Mouse (Mus musculus) left cerebral cortex, adult 18-20 months (tissue): ENCODE results near the gene Tgfb3. TPM values are rescaled to one million over a fixed set of nuclear protein-coding genes. Genes with fewer than 3 reads are reported as not detected.

Source experiments
- DNase-seq, 2 experiments: peaks; one replicate each; pipeline ENCODE4 v3.0.0; 2021 to 2022; ENCODE audit warnings: low spot score in 2 of 2, mixed read lengths in 1 of 2
- total RNA-seq, 2 experiments: library from RNA; stranded (reverse); gene quantifications; 2 replicates each; pipeline ENCODE4 v1.2.3; 2021

Gene Tgfb3
- total RNA-seq, 2 experiments from 2014 or later: 16.4 to 17.9 TPM

DNA sequence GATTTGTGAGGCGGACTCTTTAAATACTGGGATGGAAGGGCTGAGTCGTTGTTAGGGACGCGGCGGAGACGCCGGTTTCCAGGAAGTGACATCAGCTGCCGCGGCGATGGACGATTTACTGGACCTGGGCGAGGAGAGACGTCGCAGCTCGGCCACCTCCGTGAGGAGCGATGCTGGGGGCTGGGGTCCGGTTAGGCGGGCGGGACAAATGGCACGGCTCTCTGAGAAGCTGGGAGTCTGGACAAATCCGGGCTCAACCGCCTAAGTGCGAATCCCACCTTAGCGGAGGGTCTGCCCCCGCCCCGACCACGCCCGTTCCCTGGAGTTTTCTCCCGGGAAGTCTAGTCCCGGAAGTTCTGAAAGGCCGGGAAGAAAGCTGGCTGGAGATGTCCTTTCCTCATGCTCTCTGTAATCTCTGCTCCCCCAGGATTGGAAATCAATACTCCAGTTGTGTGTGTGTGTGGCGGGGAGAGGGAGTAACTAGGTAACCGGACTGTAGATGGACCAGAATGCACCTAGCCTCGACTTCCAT lies 3.7 kb upstream of the Tgfb3 start, which contains the start of gene Ift43:
TSS of gene Ift43 (plus strand) at position 61 of the 532 bp plus-strand sequence.
- peak; percentile 79 to 90 for DNase-seq

DNA sequence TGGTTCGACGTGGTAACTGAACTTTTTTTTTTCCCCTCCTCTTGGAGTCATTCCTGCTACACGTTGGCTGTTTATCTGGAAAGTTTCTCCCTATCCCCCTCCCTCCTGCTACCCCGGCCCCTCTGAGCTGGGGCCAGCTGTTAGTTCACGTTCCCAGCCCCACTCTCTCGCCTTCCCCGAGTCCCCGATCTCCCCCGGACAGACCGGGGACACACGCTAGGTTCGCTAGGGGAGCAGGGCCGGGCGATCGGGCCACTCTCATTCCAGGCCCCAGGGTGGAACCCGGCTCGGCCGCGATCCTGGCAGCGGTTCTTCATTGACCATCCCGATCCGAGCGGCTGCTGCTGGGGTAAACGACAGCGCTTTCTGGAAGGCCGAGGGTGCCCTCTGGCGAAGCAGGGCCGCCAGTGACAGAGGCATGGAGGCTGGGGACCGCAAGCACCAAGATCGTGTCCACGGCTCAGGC lies 394 bp upstream of the Tgfb3 start:
- peak; percentile 94 for DNase-seq

DNA sequence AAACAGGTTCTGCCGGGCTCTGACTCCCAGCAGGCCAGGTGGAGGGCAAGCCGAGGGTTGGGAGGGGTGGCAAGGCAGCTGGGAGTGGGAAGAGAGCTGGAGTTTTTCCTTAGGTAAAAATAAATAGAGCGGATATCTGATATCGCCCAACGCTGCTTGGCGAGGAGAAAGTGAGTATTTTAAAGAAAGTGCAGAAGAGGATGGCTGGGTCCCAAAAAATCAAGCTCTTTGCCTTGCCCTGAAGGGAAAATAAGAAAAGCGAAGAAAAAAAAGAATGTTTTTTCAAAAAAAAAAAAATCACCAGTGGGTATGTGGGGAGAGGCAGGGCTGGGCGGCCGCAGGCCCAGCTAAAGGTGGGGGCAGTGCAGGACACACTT lies 677 bp downstream of the Tgfb3 start:
- no peak for DNase-seq

DNA sequence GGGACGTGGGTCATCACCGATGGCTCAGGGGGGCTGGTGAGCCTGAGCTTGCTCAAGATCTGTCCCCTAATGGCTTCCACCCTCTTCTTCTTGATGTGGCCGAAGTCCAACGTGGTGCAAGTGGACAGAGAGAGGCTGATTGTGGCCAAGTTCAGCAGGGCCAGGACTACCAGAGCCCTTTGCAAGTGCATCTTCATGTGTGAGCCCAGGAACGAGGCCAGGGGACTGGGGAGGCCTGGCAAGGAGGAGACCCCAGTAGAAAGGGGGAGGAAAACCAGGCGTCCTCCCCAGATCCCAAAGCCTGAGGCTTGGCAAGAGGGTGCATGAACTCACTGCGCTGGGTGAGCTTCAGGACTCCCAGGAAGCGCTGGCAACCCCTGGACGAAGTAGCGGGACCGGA lies 1.1 kb downstream of the Tgfb3 start:
- no peak for DNase-seq

DNA sequence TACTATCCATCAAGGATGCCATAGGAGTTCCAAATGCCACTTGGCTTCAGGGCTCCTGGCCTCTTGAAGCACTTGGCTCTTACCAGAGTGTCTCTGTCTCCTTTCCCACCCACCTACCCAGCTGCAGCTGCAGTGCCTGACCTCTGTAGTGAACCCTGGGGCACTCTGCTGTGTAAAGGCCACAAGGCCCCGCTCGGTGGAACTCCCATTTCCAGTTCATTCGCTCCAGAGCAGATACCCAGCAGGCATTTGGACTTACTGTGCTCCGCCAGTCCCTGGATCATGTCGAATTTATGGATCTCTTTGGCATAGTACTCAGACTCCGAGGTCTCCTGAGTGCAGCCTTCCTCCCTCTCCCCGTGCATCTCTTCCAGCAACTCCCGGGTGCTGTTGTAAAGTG lies 1.5 kb downstream of the Tgfb3 start:
- peak in 1 of 2 experiments; percentile 34 for DNase-seq

DNA sequence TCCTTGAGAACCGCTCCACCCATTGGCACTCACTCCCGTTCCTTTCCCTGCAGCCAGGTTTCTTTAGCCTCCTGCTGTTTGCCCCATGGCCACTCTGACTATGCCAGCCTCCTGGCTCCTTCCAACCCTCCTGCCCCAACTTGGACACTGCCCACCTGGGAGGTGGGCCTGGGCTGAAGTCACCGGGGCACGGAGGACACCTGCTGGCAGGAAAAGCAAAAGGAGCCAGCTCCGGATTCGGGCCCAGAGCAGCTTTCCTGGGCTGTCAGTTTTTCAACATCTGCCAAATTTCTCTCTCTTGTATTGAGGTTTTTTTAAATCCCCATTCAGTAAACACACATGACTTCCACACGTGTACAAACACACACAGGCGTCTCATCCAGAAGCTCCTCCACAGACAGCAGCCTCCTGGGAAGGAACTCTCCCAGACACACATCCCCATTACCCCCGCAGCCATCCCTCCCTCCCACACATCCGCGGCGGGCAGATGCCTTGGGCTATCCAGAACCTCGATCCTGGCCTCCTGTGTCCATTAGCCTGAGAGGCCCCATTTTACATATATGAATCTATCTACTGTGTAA lies 2.4 kb downstream of the Tgfb3 start:
- DNase-seq: peak; percentile 51 to 62

DNA sequence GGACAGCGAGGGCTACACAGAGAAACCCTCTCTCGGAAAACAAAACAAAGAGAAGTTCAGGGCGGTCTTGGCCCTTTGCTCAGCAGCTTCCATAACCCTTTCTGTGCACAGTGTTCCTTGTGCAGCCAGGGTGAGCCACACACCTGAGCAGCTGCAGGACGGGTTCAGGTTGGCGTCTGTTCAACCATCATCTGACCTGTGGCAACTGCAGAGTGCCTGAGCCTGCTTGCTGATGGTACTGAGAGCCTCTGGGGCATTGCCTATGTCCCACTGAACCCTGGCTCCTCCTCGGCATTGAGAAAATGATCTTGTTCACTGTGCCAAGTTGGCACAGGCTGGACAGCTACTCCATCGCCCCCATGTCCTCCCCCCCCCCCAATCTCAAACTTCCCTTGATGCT lies 3.5 kb downstream of the Tgfb3 start:
- no peak for DNase-seq

DNA sequence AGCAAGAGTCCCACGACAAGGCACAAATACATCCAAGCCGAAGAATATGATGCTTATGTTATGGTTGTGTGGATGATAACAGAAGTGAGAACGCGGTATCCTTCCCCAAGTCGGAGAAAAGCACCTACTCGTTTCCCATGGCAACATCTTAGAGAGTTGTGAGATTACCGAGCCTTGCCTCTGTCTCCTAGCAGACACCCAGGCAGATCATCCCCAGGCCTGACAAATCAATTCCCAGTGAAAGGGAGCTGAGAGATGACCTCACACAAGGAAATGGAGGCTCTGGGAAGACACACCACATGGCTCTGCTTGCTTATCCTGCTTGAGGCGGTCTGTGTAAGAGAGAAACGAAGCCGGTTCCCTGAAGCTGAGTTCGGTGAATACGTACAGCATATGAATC lies 4.2 kb downstream of the Tgfb3 start:
- DNase-seq: peak in 1 of 2 experiments; percentile 21

DNA sequence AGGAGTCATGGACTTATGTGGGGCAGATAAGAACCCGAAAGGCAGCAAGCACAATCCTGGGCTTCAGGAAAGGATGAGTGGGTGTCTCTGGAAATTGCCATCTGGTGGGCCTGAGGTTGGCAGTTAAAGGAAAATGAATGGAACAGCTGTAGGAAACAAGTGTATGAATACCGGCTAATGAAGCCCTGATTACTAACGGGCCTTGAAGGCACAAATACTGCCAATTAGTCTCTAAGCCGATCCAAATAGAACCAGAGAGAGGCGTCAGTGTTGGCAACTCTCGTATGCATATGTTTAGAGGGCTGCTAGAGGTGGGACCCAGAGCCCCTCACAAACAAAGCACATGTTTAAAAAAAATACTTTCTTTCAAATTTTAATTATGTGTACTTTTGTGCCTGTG lies 7.4 kb downstream of the Tgfb3 start:
- no peak for DNase-seq

DNA sequence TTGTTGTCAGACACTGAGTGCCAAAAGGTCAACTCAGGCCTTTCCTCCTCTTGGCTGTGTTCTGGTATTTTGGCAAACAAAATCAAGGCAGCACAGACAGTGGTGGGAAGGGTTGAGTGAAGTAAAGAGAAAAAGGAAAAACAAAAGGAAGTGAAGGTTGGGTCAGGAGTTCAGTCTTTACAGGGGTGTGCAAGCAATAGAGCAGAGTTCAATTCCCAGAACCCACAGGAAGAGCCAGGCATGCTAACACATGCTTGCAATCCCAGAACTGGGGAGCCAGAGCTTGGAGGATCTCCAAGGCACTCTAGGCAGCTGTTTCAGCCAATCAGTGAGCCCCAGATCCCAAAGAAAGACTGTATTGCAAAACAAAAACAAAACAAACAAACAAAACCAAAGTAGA lies 14.0 kb downstream of the Tgfb3 start:
- no peak for DNase-seq

DNA sequence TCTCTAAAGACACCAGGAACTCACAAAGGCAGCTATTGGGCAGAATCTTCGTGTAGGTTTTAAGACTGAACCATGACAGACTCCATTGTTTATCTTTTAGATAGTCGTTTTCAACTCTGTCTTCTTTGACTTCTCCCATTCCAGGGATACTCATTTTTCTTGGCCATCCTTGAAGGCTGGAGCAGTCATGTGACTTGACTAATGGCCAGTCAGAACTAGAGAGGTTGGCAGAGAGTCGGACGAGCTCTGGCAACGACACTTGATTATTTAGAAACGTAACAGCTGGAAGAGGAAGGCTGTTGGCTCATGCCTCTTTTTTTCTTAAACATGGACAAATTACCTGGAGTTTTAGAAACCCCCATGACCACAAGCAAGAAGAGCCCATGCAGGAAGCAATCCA lies 19.5 kb downstream of the Tgfb3 start:
- no peak for DNase-seq

DNA sequence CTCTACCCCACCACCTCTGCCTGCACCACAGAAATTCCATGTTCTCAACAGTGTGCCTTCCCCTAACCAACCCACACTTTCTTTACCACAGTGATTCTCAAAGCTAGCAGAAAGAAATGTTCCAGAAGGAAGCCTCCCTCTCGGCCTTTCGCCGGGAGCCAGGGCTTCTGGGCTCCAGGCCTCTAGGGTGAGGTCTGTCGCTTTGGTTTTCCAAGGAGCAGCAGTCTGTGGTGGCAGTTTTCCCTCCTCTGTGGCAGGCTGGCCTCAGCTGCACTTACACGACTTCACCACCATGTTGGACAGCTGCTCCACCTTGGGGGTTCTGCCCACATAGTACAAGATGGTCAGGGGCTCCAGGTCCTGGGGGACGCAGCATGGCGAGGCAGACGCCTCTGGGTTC lies 21.3 kb downstream of the Tgfb3 start:
- no peak for DNase-seq

DNA sequence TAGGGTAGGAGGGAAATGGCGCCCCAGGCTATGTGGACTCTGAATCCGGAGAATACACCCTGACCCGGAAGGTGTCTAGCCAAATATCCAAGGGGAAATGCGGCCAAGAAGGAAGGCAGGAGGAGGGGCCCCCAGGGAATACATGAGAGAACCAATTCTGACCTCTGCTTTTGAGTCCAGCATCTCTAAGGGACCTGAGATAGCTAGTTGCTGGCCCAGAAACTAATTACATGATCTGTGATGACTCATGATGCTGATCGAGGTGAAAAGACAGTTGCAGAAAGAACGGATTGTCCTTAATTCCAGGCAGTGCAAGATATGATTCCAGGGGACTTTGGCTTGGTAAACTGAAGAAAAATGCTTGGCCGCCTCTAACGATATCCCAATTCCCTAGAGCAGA lies 21.9 kb downstream of the Tgfb3 start:
- no peak for DNase-seq

DNA sequence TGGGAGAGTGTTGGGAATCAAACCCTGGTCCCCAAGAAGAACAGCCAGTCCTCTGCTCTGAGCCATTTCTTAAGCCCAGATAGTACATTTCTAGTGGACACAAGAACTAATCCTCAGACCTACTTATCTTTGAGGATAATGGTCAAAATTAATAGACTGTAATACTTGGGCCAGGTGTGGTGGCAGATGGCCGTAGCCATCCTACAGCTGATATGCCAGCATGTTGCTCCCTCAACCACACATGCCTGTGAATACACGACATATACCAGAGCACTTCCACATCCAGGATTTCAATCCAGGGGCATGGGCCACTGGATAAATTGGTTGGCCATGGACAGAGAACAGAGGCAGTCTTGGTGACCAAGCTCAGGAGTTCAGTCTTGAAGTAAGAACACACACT lies 23.5 kb downstream of the Tgfb3 start:
- DNase-seq: no peak

DNA sequence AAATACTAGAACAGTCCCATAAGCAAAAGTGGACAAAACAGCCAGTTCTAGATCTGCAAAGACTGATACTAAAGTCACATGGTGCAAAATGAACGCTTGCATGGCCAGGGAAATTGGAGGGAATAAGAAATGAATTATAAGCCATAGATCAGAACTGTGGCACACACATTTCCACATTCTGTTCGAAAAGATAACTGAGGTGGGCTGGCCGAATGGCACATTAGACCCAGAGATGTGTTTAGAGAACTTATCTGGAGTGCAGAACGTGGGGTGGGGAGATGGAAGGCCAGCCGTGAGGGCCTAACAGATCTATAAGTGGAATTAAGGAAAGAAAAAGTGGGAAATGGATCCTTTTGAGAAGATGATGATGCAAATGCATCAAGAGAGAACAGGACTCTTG lies 27.4 kb downstream of the Tgfb3 start:
- no peak for DNase-seq

DNA sequence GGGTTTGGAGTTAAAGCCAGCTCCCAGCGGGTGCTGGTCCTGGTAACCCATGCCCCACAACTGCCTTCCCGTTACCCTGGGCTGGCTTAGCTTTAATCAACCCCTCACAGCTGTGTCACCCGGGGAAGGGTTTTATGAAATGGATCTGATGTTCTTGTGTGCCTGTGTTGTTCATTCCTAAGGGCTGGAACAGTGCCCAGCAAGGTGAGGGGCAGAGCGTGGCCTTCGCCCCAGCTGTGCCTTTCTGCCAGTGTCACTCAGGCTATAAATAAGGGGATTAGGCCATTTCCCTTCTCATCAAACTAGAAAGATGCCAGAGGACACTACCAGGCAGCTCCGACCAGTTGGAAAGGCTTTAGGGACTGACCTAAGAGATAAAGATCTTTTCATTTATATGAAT lies 29.0 kb downstream of the Tgfb3 start:
- no peak for DNase-seq

DNA sequence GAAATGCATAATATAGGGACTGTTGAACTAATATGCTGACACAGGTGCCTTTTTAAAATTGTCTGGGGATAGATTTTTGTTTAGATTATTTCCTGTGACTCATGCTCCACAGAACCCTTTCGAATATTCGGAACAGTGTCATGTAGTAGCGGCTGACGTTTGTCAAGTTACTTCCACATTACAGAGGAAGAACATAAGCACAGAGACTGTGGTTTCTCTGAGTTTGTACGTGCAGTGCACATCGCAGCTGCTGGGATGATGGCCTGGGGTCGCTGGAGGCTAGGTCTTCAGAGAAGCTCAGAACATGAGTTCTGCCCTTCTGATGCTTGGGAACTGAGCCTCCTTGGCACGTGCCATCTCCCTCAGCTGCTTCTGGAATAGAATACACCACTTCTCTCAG lies 31.5 kb downstream of the Tgfb3 start:
- DNase-seq: no peak

DNA sequence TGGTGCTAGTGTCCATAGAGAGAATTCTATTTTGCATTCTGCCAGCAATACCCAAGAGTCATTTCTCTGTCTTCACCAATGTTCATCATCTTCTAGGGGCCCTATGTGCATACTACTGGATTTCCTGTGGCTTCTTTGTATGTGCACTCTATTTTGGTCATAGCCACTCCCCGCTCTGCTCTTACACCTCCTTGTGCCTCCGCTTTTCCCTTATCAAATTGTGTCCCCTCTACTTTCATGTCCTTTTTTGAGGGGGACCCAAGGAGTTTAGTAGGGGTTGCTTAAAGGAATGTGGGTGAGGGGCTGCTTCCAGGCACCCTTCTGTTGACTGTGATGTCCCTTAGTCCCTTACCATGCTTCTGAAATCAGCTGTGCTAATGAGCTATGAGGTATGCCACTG lies 32.1 kb downstream of the Tgfb3 start:
- DNase-seq: no peak

DNA sequence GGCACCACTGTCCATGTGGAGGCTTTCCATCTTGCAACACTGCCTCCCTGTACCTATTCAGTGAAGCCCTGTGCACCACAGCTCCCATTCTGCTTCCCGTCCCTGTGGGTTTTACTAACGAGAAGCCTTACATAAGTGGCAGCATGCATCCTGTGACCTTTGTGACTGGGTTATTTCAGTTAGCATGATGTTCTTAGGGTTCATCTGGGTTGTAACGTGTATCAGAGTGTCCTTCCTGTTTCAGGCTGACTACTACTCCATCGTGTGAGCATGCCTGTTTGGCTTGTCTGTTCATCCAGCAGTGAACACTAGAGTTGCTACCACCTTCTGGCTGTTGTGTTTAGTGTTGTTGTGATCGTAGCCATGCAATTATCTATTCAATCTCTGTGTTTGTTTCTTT lies 32.7 kb downstream of the Tgfb3 start:
- DNase-seq: no peak

DNA sequence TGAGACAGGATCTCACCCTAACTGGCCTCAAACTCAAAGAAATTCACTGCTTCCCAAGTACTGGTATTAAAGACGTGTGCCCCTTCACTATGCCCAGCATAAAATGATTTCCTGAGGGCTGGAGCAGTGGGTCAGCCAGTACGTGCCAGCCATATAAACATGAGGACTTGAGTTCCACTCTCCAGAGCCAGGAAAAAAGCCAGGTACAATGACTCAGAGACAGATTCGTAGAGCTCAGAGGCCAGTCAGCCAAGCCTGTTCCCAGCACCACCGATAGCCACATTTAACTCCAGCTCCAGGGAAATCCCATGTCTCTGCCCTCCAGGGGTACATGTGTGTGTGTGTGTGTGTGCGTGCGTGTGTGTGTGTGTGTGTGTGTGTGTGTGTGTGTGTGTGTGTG lies 39.1 kb downstream of the Tgfb3 start:
- DNase-seq: no peak

DNA sequence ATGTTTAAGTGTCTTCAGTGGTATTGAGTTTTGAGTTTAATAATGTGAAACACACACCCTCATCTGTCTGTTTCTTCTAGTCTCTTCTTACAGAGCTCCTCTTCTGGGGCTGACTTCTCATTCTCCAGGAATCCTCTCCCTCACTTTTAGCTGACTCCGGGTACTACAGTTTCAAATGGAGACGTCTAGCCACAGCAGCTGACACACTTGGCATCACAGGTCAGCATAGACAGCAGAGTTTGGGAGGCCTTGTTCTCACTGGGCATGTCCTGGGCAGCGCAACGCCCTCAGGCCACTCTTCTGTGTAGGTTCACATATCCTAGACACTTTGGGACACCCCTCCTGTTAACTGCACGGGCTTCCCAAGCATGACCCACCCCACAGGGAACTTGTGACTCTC lies 39.8 kb downstream of the Tgfb3 start:
- DNase-seq: no peak

DNA sequence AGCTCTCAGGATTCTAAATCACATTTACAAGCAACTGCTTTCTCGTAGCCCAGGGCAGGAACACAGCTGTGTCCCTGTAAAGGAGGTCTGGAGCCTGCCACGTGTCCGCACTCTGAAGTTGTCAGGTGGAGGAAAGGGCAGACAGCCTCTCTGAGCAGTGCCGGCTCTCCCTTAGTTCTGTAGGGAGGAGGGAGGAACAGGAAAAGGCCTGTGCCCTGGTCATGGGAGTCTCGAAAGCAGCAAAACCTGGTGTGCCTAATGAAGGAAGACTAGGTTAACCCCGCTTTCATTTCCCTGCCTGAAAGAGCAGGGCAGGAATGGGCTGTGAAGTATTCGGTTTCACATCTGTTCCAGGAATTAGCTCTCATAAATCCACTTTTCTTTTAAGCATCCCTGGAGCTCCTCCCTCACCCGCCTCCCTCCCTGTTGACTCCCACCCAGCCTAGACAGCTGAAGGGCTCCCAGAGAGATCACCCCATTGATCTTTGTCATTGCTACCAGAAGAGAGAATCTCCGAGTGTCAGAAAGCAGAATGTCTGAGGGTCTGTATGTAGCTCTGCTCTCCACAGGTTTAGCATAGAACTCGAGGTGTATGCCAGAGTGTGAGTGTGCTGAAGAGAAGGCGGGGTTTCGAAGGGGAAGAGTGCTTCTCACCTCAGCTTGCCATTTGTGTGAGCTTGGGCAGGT lies 41.5 kb downstream of the Tgfb3 start:
- no peak for DNase-seq
